Mouse (Mus musculus) cerebellum, adult 2 months (tissue): ENCODE results near the gene Anp32e.

Source experiments
- CTCF ChIP-seq: fragments of 200-500 bp; IDR thresholded peaks from 2 replicates; pipeline ENCODE4 v1.5.1; 2011; ENCODE audit warnings: low read depth, mild to moderate bottlenecking, control low read depth, low read length, moderate library complexity, borderline replicate concordance; ENCODE audit not compliant: insufficient read depth
- POLR2A ChIP-seq: fragments of 200-500 bp; IDR thresholded peaks from 2 replicates; pipeline ENCODE4 v1.6.1; 2011; ENCODE audit warnings: low read length, control low read depth, borderline replicate concordance; ENCODE audit not compliant: insufficient read depth

DNA sequence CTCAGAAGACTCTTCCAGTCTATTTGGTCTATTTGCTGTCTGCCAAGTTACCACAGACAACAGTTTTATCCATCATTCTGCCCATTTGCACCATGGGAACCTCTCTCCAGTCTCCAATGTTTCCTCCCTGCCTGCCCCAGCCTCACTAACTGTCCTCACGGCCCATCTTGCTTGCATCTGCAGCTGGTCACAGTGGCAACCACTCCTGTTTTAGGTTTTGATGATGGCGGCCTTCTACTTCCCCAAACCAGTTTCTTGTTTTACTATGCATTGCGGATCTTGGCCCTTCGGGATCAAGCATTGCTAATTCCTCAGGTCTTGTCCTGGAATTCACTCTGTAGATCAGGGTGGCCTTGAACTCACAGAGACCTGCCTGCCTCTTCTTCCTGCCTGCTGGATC lies 53.1 kb downstream of the Anp32e start:
- no peak for TF ChIP-seq POLR2A
- no peak for TF ChIP-seq CTCF
